Mouse (Mus musculus): ENCODE measurements around the gene Arhgef7. TPM values are rescaled to one million over a fixed set of nuclear protein-coding genes. Genes with fewer than 3 reads are reported as not detected.
"Not testable (repeated sequence)": the region's sequence is repeated elsewhere in the genome, so short reads cannot be mapped to it uniquely, and the experiment has no call there.

Gene Arhgef7
- total RNA-seq, 2 experiments from 2014 or later = 129 to 140 TPM

- Histone ChIP-seq H3K27ac (no peak overlapping the region), H3K4me3 (no peak overlapping the region)
- DNase-seq (ENCODE audit: extremely low spot score in 1 of 2, low spot score in 2 of 2) = no peak
- intact Hi-C loops (cut with DNase I) = no loop called here
- TF ChIP-seq CTCF (IDR thresholded peaks at IDR 0.05) = peak; percentile 5; the same call in 1 of the 2 replicates
These were observed 140.3 kb downstream of the Arhgef7 start for GRCm38 (mm10) chr8:11867832-11868231.

- H3K4me3 ChIP-seq; intact Hi-C loops (cut with DNase I); DNase-seq (ENCODE audit: extremely low spot score in 1 of 2, low spot score in 2 of 2); H3K27ac ChIP-seq: not testable (repeated sequence)
These were observed 146.7 kb downstream of the Arhgef7 start for GRCm38 (mm10) chr8:11874227-11874626.

GRCm38 (mm10) chr8:11884646-11885045, 157.1 kb downstream of the Arhgef7 start:
- no peak for DNase-seq (ENCODE audit: extremely low spot score in 1 of 2, low spot score in 2 of 2)
- H3K27ac ChIP-seq = no peak overlapping the region
- H3K4me3 ChIP-seq = no peak overlapping the region
- intact Hi-C loops (cut with DNase I) = no loop called here
- no peak for TF ChIP-seq CTCF (IDR thresholded peaks at IDR 0.05)

Other genes starting within 250 kb of the Arhgef7 start
- under 1 TPM in 1 of 2 experiments, not detected in 1; 0.25 TPM for gene Rab20, start 249.0 kb upstream of the Arhgef7 start, total RNA-seq (2021)
- 10 to 100 TPM; 52.8 to 54.6 TPM for gene Naxd, start 230.2 kb upstream of the Arhgef7 start, total RNA-seq (2021)
- 10 to 100 TPM; 20.5 to 22.4 TPM for gene Cars2, start 176.9 kb upstream of the Arhgef7 start, total RNA-seq (2021)
- 10 to 100 TPM; 51.5 to 66.0 TPM for gene Ing1, start 172.2 kb upstream of the Arhgef7 start, total RNA-seq (2021)
- gene Ankrd10, start 92.0 kb upstream of the Arhgef7 start, total RNA-seq (2021) = 10 to 100 TPM; 51.5 to 60.0 TPM
- gene 1700016D06Rik, start 26.7 kb upstream of the Arhgef7 start, total RNA-seq (2021) = not detected
- gene Tex29, start 112.8 kb downstream of the Arhgef7 start, total RNA-seq (2021) = under 1 TPM; 0.87 to 0.93 TPM

Measured in left cerebral cortex, adult 2 months (tissue).